In genomic region chr7:4138671-4139070, GRCm38 (mm10) we compare ENCODE assay signal across 12 mouse cellular contexts. TPM values are rescaled to one million over a fixed set of nuclear protein-coding genes. Genes with fewer than 3 reads are reported as not detected.
DNase-seq lines count a peak whose midpoint lies in the region; ATAC-seq and TF ChIP-seq lines count a peak whose summit lies in the region.
"Had no signal": no experiment of that assay in that cellular context is flagged by ENCODE, and none has a peak within 500 bp of the region (broad histone marks: within the 10 kb centered on the region; RNA-seq: fewer than 3 reads in every experiment).

No protein-coding gene starts in this region.

- peak overlapping the region; percentile 82; the same call in 1 of the 2 replicates for H3K4me3 ChIP-seq in hindbrain, embryonic 13.5 days
- H3K4me3 ChIP-seq in hindbrain, embryonic 14.5 days (replicated peaks; ENCODE audit: low read length): no peak overlapping the region
- peak overlapping the region; percentile 94 for H3K4me3 ChIP-seq in testis, adult 2 months (ENCODE audit: control insufficient read depth, low read depth, low read length)

- DNase-seq in cerebellum, adult 9-11 months: peak; percentile 32
- no peak for DNase-seq in hindbrain, embryonic 14.5 days (ENCODE audit: low spot score)
- no peak for DNase-seq in testis, postnatal 14 days (ENCODE audit: low spot score)
- DNase-seq in spleen, adult 18-20 months: no peak
- DNase-seq in adipocyte (ENCODE audit: low spot score): no peak
- DNase-seq: adrenal gland, postnatal 14 days; lung, adult 2 months; thymus, postnatal 4 days had no signal

- no peaks in the 10 kb centered on the region for H3K27me3 ChIP-seq in hindbrain, embryonic 13.5 days
- H3K27me3 ChIP-seq in hindbrain, embryonic 14.5 days (ENCODE audit: control insufficient read depth, insufficient read depth, low read length): no peaks in the 10 kb centered on the region
- H3K27me3 ChIP-seq in testis, adult 2 months (ENCODE audit: control insufficient read depth, insufficient read depth, low read length): no peaks in the 10 kb centered on the region
- H3K27me3 ChIP-seq: intestine, embryonic 15.5 days had no signal

- no peak for ATAC-seq in cerebellum, adult (ENCODE audit: insufficient number of reproducible peaks, low FRiP score, low TSS enrichment)
- ATAC-seq in hindbrain, embryonic 13.5 days (ENCODE audit: low FRiP score): no peak
- ATAC-seq in hindbrain, embryonic 14.5 days (ENCODE audit: low FRiP score): no peak
- ATAC-seq: intestine, embryonic 15.5 days had no signal

- TF ChIP-seq CTCF in testis, adult 2 months (IDR thresholded peaks at IDR 0.05; ENCODE audit: control insufficient read depth, insufficient read depth, insufficient replicate concordance, low read depth, low read length): no peak

- H3K9me3 ChIP-seq in hindbrain, embryonic 13.5 days: no peaks in the 10 kb centered on the region
- no peaks in the 10 kb centered on the region for H3K9me3 ChIP-seq in hindbrain, embryonic 14.5 days (ENCODE audit: control insufficient read depth, low read length)
- H3K9me3 ChIP-seq: intestine, embryonic 15.5 days had no signal

- H3K9ac ChIP-seq in hindbrain, embryonic 13.5 days: peak overlapping the region; percentile 89
- no peak overlapping the region for H3K9ac ChIP-seq in hindbrain, embryonic 14.5 days

- no peak for TF ChIP-seq POLR2A in testis, adult 2 months (IDR thresholded peaks at IDR 0.05; ENCODE audit: control insufficient read depth, low read depth, low read length)

- peaks cover 58% of the 10 kb centered on the region for H3K36me3 ChIP-seq in hindbrain, embryonic 13.5 days
- H3K36me3 ChIP-seq in hindbrain, embryonic 14.5 days (replicated peaks; ENCODE audit: control insufficient read depth, insufficient read depth): peaks cover 51% of the 10 kb centered on the region
- H3K36me3 ChIP-seq in testis, adult 2 months (ENCODE audit: control insufficient read depth, insufficient read depth, low read length): no peaks in the 10 kb centered on the region; the same call in 1 of the 2 replicates

- H3K27ac ChIP-seq in hindbrain, embryonic 13.5 days: no peak overlapping the region
- no peak overlapping the region for H3K27ac ChIP-seq in hindbrain, embryonic 14.5 days
- H3K27ac ChIP-seq in testis, adult 2 months (ENCODE audit: control insufficient read depth, insufficient read depth, low read depth, low read length): no peak overlapping the region
- H3K27ac ChIP-seq: intestine, embryonic 15.5 days had no signal

- peaks cover 30% of the 10 kb centered on the region for H3K4me1 ChIP-seq in hindbrain, embryonic 13.5 days (replicated peaks)
- peaks cover 15% of the 10 kb centered on the region for H3K4me1 ChIP-seq in hindbrain, embryonic 14.5 days (replicated peaks; ENCODE audit: control insufficient read depth, insufficient read depth, low read length)
- H3K4me1 ChIP-seq in testis, adult 2 months (ENCODE audit: control insufficient read depth, insufficient read depth, low read length): peaks cover 2% of the 10 kb centered on the region; the same call in 1 of the 2 replicates

- H3K4me2 ChIP-seq in hindbrain, embryonic 13.5 days: peak overlapping the region; percentile 88; the same call in 1 of the 2 replicates
- H3K4me2 ChIP-seq in hindbrain, embryonic 14.5 days (replicated peaks): no peak overlapping the region; the same call in 1 of the 2 replicates

- 89% methylated on average over 7 of the region's 7 CpGs for WGBS in hindbrain, embryonic 13.5 days
- WGBS in hindbrain, embryonic 14.5 days: 95% methylated on average over 7 of the region's 7 CpGs

RNA-seq across cellular contexts. Expression of gene Leng8, which starts 1.8 kb away (rescaled TPM):
- 77.0 and 79.4 TPM in 2 replicates for polyA plus RNA-seq in hindbrain, embryonic 13.5 days (2015; fragmentation: Nextera tagmentation; extraction: Ambion mirVana)
- 65.3 and 66.7 TPM in 2 replicates for polyA plus RNA-seq in hindbrain, embryonic 14.5 days (2014; fragmentation: Nextera tagmentation; extraction: Ambion mirVana)
- 469 and 559 TPM in 2 replicates for polyA plus RNA-seq in testis, adult 2 months (2012; rRNA removed)

RNA-seq across cellular contexts. Expression of gene Leng9, which starts 11.5 kb away (rescaled TPM):
- 4.7 TPM in 2 replicates for polyA plus RNA-seq in hindbrain, embryonic 13.5 days (2015; fragmentation: Nextera tagmentation; extraction: Ambion mirVana)
- polyA plus RNA-seq in hindbrain, embryonic 14.5 days (2014; fragmentation: Nextera tagmentation; extraction: Ambion mirVana): 3.1 and 3.7 TPM in 2 replicates
- polyA plus RNA-seq in testis, adult 2 months (2012; rRNA removed): 5.1 and 5.7 TPM in 2 replicates

RNA-seq across cellular contexts. Expression of gene Ttyh1, which starts 19.5 kb away (rescaled TPM):
- 132 and 138 TPM in 2 replicates for polyA plus RNA-seq in hindbrain, embryonic 13.5 days (2015; fragmentation: Nextera tagmentation; extraction: Ambion mirVana)
- polyA plus RNA-seq in hindbrain, embryonic 14.5 days (2014; fragmentation: Nextera tagmentation; extraction: Ambion mirVana): 148 and 151 TPM in 2 replicates
- polyA plus RNA-seq in testis, adult 2 months (2012; rRNA removed): 59.3 and 70.0 TPM in 2 replicates

RNA-seq across cellular contexts. Expression of gene Cdc42ep5, which starts 26.0 kb away (rescaled TPM):
- 8.4 and 10.1 TPM in 2 replicates for polyA plus RNA-seq in hindbrain, embryonic 13.5 days (2015; fragmentation: Nextera tagmentation; extraction: Ambion mirVana)
- polyA plus RNA-seq in hindbrain, embryonic 14.5 days (2014; fragmentation: Nextera tagmentation; extraction: Ambion mirVana): 7.0 and 7.2 TPM in 2 replicates
- 17.9 and 19.2 TPM in 2 replicates for polyA plus RNA-seq in testis, adult 2 months (2012; rRNA removed)
